Mouse (Mus musculus) C2C12 (cell line): ENCODE measurements around the gene Aox3.

Source experiments
- CEBPB ChIP-seq: IDR thresholded peaks from one replicate; pipeline ENCODE4 v1.6.1; 2011; ENCODE audit warnings: low read depth, mild to moderate bottlenecking, control low read depth, moderate library complexity
- CTCF ChIP-seq: IDR thresholded peaks from one replicate; pipeline ENCODE4 v1.5.1; 2011; ENCODE audit not compliant: control insufficient read depth, insufficient read depth, insufficient read length
- FOSL1 ChIP-seq: IDR thresholded peaks from one replicate; pipeline ENCODE4 v1.8.0; 2011; ENCODE audit warnings: mild to moderate bottlenecking, low read length; ENCODE audit not compliant: poor library complexity, insufficient read depth, severe bottlenecking
- MAX ChIP-seq: IDR thresholded peaks from one replicate; pipeline ENCODE4 v1.6.1; 2011; ENCODE audit warnings: mild to moderate bottlenecking, control low read depth
- MYOD1 ChIP-seq: IDR thresholded peaks from one replicate; pipeline ENCODE4 v1.6.1; 2011; ENCODE audit warnings: low read depth; ENCODE audit not compliant: control insufficient read depth, insufficient read length
- MYOG ChIP-seq: IDR thresholded peaks from one replicate; pipeline ENCODE4 v1.6.1; 2011; ENCODE audit not compliant: control insufficient read depth, insufficient read length; ENCODE audit errors: extremely low read depth
- USF1 ChIP-seq: IDR thresholded peaks from one replicate; pipeline ENCODE4 v1.6.1; 2011; ENCODE audit warnings: low read depth, mild to moderate bottlenecking, control low read depth, moderate library complexity

DNA sequence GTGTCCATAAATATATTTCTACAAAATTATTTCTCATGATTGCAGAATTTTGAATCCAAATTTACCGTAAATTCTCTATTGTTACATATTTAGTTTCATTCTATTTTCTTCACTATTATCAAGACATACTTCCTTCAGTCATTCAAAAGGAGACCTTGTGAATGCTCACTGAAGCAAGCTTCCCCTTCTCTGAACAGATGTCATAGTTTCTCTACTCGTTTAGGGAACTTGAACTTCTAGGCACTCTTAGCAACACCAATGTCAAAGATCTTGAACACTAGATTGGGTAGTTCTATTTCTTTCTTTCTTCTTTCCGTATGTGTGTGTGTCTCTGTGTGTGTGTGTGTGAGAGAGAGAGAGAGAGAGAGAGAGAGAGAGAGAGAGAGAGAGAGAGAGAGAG lies 131.6 kb downstream of the Aox3 start:
- TF ChIP-seq USF1 (no peak), CTCF (no peak), MAX (no peak), MYOD1 (no peak), FOSL1 (no peak), MYOG (no peak), CEBPB (no peak)
